15 mouse cellular contexts compared by ENCODE assay signal in the genomic region with DNA sequence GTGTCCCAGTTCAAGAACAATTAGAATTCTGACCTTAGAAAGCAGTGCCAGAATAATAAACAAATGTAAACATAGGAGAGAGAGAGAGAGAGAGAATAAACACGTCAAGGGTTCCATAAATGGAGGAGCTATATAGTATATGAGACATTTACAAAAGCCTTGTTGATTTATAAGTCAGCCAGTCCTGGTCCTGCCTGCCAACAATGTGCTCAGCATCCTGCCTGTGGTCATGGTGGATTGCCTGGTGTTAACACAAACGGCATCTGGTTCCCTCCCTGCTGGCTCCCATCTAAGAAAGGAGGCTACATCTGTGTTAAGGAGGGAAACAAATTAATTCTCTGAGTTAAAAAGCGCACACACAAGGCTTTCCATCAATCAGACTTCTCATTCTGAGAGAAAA.
"Had no signal": no experiment of that assay in that cellular context is flagged by ENCODE, and none has a peak within 500 bp of the region (broad histone marks: within the 10 kb centered on the region; RNA-seq: fewer than 3 reads in every experiment).

No protein-coding gene starts in this region.

- H3K4me2 ChIP-seq: intestine, embryonic 15.5 days; liver, embryonic 13.5 days; neural tube, embryonic 13.5 days had no signal

- DNase-seq: kidney, adult 8-10 months; kidney, postnatal 10 days; kidney, postnatal 4 days; liver; liver, embryonic 13.5 days; liver, postnatal 0 days; lung, postnatal 36 days; retina, postnatal 1 day; right cerebral cortex, postnatal 4 days; spleen, adult 18-20 months; thymus, postnatal 4 days had no signal

- H3K4me3 ChIP-seq: intestine, embryonic 15.5 days; layer of hippocampus, adult 2 months; liver, embryonic 13.5 days; neural tube, embryonic 13.5 days had no signal

- H3K9ac ChIP-seq: intestine, embryonic 15.5 days; liver, embryonic 13.5 days; liver, postnatal 0 days; neural tube, embryonic 13.5 days had no signal

- H3K9me3 ChIP-seq: intestine, embryonic 15.5 days; liver, embryonic 13.5 days; neural tube, embryonic 13.5 days had no signal

- H3K36me3 ChIP-seq: intestine, embryonic 15.5 days; liver, embryonic 13.5 days; neural tube, embryonic 13.5 days had no signal

- H3K27me3 ChIP-seq: intestine, embryonic 15.5 days; liver, embryonic 13.5 days; neural tube, embryonic 13.5 days had no signal

- H3K4me1 ChIP-seq: intestine, embryonic 15.5 days; liver, embryonic 13.5 days; neural tube, embryonic 13.5 days had no signal

- H3K27ac ChIP-seq: intestine, embryonic 15.5 days; layer of hippocampus, adult 2 months; liver, embryonic 13.5 days; neural tube, embryonic 13.5 days had no signal

- ATAC-seq: intestine, embryonic 15.5 days; liver, postnatal 0 days; midbrain, embryonic 16.5 days had no signal
